Mouse (Mus musculus) MEL (cell line): ENCODE results near the gene Agps.

Experiments used
- CTCF ChIP-seq, 3 experiments: IDR thresholded peaks in 2 of 3; conservative IDR thresholded peaks in 1 of 3; 2 replicates each; pipeline ENCODE4 v1.5.1; 2011 to 2012; ENCODE audit warnings: low read length in 3 of 3, low read depth in 2 of 3, mild to moderate bottlenecking in 2 of 3, improper control_type of control experiment in 1 of 3, inconsistent platforms in 1 of 3, mixed read lengths in 1 of 3, moderate library complexity in 1 of 3; ENCODE audit not compliant: control insufficient read depth in 1 of 3, insufficient read depth in 1 of 3, poor library complexity in 1 of 3, severe bottlenecking in 1 of 3
- GATA1 ChIP-seq: IDR thresholded peaks from 2 replicates; pipeline ENCODE4 v1.6.1; 2011; ENCODE audit warnings: low read depth, low read length, improper control_type of control experiment
- MYC ChIP-seq: IDR thresholded peaks from 2 replicates; pipeline ENCODE4 v1.6.1; 2011; ENCODE audit warnings: low read depth, mild to moderate bottlenecking, low read length, improper control_type of control experiment, moderate library complexity
- NELFE ChIP-seq: IDR thresholded peaks from 2 replicates; pipeline ENCODE4 v1.6.1; 2011; ENCODE audit warnings: low read depth, low read length, improper control_type of control experiment
- USF2 ChIP-seq, 2 experiments: IDR thresholded peaks; 2 replicates each; pipeline ENCODE4 v1.6.1; 2011 to 2012; ENCODE audit warnings: improper control_type of control experiment in 2 of 2, low read length in 2 of 2, borderline replicate concordance in 1 of 2, inconsistent platforms in 1 of 2, low read depth in 1 of 2, mild to moderate bottlenecking in 1 of 2; ENCODE audit not compliant: insufficient read depth in 1 of 2
- ZC3H11A ChIP-seq: IDR thresholded peaks from 2 replicates; pipeline ENCODE4 v1.6.1; 2012; ENCODE audit warnings: low read depth, mild to moderate bottlenecking, inconsistent platforms, low read length, improper control_type of control experiment
- ZNF384 ChIP-seq: IDR thresholded peaks from 2 replicates; pipeline ENCODE4 v1.6.1; 2012; ENCODE audit warnings: low read depth, mild to moderate bottlenecking, inconsistent platforms, low read length, improper control_type of control experiment

DNA sequence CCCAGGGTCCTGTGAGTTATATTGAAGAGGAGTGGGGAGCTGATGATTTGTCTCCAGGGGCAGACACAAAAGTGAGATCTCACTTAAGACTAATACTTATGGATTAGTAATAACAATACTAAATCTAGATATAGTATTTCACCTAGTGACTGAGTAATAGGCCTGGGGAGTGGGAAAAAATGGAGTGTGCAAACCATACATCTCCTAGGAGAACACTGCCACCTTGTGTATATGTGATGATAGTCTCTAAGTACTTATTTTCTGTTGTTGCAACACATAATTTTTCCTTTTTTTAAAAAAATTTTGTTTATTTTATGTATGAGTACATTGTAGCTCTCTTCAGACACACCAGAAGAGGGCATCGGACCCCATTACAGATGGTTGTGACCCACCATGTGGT, 15.7 kb downstream of the Agps start:
- TF ChIP-seq CTCF (IDR thresholded peaks at IDR 0.05 in 2 of 3, conservative IDR thresholded peaks at IDR 0.05 in 1 of 3; ENCODE audit: control insufficient read depth in 1 of 3, insufficient read depth in 1 of 3, low read depth in 2 of 3, low read length in 3 of 3, poor library complexity in 1 of 3, severe bottlenecking in 1 of 3) (peak in 2 of 3 experiments; percentile 8 to 40; a peak in 2 of 6 replicates), ZNF384 (no peak), ZC3H11A (no peak), GATA1 (no peak), MYC (no peak), USF2 (IDR thresholded peaks at IDR 0.05; ENCODE audit: borderline replicate concordance in 1 of 2, insufficient read depth in 1 of 2, low read depth in 1 of 2, low read length in 2 of 2) (no peak), NELFE (no peak)
